Comparison of ENCODE assay signal across 9 mouse cellular contexts in the genomic region with DNA sequence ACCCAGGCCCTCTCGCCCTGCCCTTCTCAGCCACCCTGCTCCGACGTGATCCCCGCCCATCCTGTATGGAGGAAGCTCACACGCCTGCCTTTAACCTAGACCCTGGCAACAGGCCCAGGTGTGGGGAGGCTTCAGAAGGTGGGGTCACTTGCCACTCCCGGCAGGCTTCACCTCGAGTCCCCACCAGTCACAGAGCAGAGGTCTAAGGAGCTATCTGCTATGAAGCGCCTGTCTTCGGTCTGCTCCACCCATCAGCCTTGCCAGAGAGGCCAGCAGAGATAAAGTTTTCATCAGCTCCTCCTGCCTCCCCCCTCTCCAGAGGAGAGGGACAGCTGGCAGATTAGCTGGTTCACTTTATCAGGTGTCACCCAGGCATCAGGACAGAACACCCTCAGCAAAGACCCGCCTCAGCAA. TPM values are rescaled to one million over a fixed set of nuclear protein-coding genes. Genes with fewer than 3 reads are reported as not detected.
DNase-seq lines count a peak whose midpoint lies in the region; ATAC-seq lines count a peak whose summit lies in the region.
"Had no signal": no experiment of that assay in that cellular context is flagged by ENCODE, and none has a peak within 500 bp of the region (broad histone marks: within the 10 kb centered on the region; RNA-seq: fewer than 3 reads in every experiment).

No protein-coding gene starts in this region.

- no peak overlapping the region for H3K4me3 ChIP-seq in forebrain, embryonic 12.5 days (replicated peaks)
- H3K4me3 ChIP-seq in forebrain, embryonic 13.5 days: no peak overlapping the region
- H3K4me3 ChIP-seq in heart, embryonic 15.5 days: peak overlapping the region; percentile 12

- H3K4me1 ChIP-seq in forebrain, embryonic 12.5 days: peaks cover 17% of the 10 kb centered on the region
- peaks cover 9% of the 10 kb centered on the region for H3K4me1 ChIP-seq in forebrain, embryonic 13.5 days
- peaks cover 70% of the 10 kb centered on the region for H3K4me1 ChIP-seq in heart, embryonic 15.5 days (replicated peaks)

- 73% methylated on average over 10 of the region's 10 CpGs for WGBS in forebrain, embryonic 12.5 days
- 73% methylated on average over 10 of the region's 10 CpGs for WGBS in forebrain, embryonic 13.5 days
- WGBS in heart, embryonic 15.5 days: 13% methylated on average over 10 of the region's 10 CpGs

- no peaks in the 10 kb centered on the region for H3K27me3 ChIP-seq in forebrain, embryonic 12.5 days
- H3K27me3 ChIP-seq in forebrain, embryonic 13.5 days: no peaks in the 10 kb centered on the region
- no peaks in the 10 kb centered on the region for H3K27me3 ChIP-seq in heart, embryonic 15.5 days

- ATAC-seq in forebrain, embryonic 12.5 days (ENCODE audit: low FRiP score): no peak
- no peak for ATAC-seq in forebrain, embryonic 13.5 days
- peak; percentile 67 for ATAC-seq in heart, embryonic 15.5 days (replicated peaks; ENCODE audit: insufficient number of reproducible peaks, insufficient read depth, low FRiP score, low read depth)
- peak; percentile 70 for ATAC-seq in megakaryocyte progenitor cell, adult 5-6 weeks (replicated peaks; ENCODE audit: poor library complexity)

- DNase-seq in c-Kit-negative CD71-positive TER-119-positive erythroid progenitor cells, embryonic 14.5 days (ENCODE audit: low read depth, low spot score): peak; percentile 83
- no peak for DNase-seq in Muller cell, postnatal 12 days (ENCODE audit: inconsistent ontology term)
- DNase-seq in kidney, adult 8-10 months: no peak
- no peak for DNase-seq in cerebellum, postnatal 36 days
- DNase-seq: adrenal gland, adult 2 months had no signal

- H3K27ac ChIP-seq in forebrain, embryonic 12.5 days: 0 out of 2 replicates have a peak overlapping the region, but pooled peaks have one; percentile 8
- H3K27ac ChIP-seq in forebrain, embryonic 13.5 days: no peak overlapping the region
- peak overlapping the region; percentile 82 for H3K27ac ChIP-seq in heart, embryonic 15.5 days

- no peak overlapping the region for H3K9ac ChIP-seq in forebrain, embryonic 12.5 days
- no peak overlapping the region for H3K9ac ChIP-seq in forebrain, embryonic 13.5 days
- 0 out of 2 replicates have a peak overlapping the region, but pooled peaks have one; percentile 28 for H3K9ac ChIP-seq in heart, embryonic 15.5 days

- no peaks in the 10 kb centered on the region; the same call in 1 of the 2 replicates for H3K36me3 ChIP-seq in forebrain, embryonic 12.5 days (replicated peaks)
- H3K36me3 ChIP-seq in forebrain, embryonic 13.5 days (ENCODE audit: poor library complexity, severe bottlenecking): no peaks in the 10 kb centered on the region
- peaks cover 14% of the 10 kb centered on the region for H3K36me3 ChIP-seq in heart, embryonic 15.5 days

- H3K4me2 ChIP-seq in forebrain, embryonic 12.5 days: no peak overlapping the region
- H3K4me2 ChIP-seq in forebrain, embryonic 13.5 days: no peak overlapping the region
- H3K4me2 ChIP-seq in heart, embryonic 15.5 days: peak overlapping the region; percentile 54

- no peaks in the 10 kb centered on the region for H3K9me3 ChIP-seq in forebrain, embryonic 12.5 days
- H3K9me3 ChIP-seq in forebrain, embryonic 13.5 days (replicated peaks): no peaks in the 10 kb centered on the region
- H3K9me3 ChIP-seq in heart, embryonic 15.5 days (replicated peaks): no peaks in the 10 kb centered on the region

RNA-seq across cellular contexts. Expression of a gene that starts 4.2 kb away (rescaled TPM):
- polyA plus RNA-seq in forebrain, embryonic 12.5 days (2016; fragmentation: Nextera tagmentation; extraction: Ambion mirVana): 10.5 and 10.7 TPM in 2 replicates
- polyA plus RNA-seq in forebrain, embryonic 13.5 days (2015; fragmentation: Nextera tagmentation; extraction: Ambion mirVana): 8.9 and 12.3 TPM in 2 replicates
- polyA plus RNA-seq in heart, embryonic 15.5 days (2015; fragmentation: Nextera tagmentation; extraction: Ambion mirVana): 19.7 and 22.5 TPM in 2 replicates
- total RNA-seq in megakaryocyte progenitor cell, adult 5-6 weeks (2015): 6.9 and 7.6 TPM in 2 replicates
- total RNA-seq in megakaryocyte progenitor cell, adult 5-6 weeks (2017): 5.2 and 7.8 TPM in 2 replicates

RNA-seq across cellular contexts. Expression of a gene that starts 5.3 kb away (rescaled TPM):
- polyA plus RNA-seq in forebrain, embryonic 12.5 days (2016; fragmentation: Nextera tagmentation; extraction: Ambion mirVana): 4.8 and 5.8 TPM in 2 replicates
- 3.6 and 3.8 TPM in 2 replicates for polyA plus RNA-seq in forebrain, embryonic 13.5 days (2015; fragmentation: Nextera tagmentation; extraction: Ambion mirVana)
- 59.0 and 62.3 TPM in 2 replicates for polyA plus RNA-seq in heart, embryonic 15.5 days (2015; fragmentation: Nextera tagmentation; extraction: Ambion mirVana)
- total RNA-seq in megakaryocyte progenitor cell, adult 5-6 weeks (2015): 21.0 and 23.1 TPM in 2 replicates
- 14.7 and 20.1 TPM in 2 replicates for total RNA-seq in megakaryocyte progenitor cell, adult 5-6 weeks (2017)

RNA-seq across cellular contexts. Expression of a gene that starts 47.1 kb away (rescaled TPM):
- polyA plus RNA-seq in forebrain, embryonic 12.5 days (2016; fragmentation: Nextera tagmentation; extraction: Ambion mirVana): 64.9 and 71.6 TPM in 2 replicates
- polyA plus RNA-seq in forebrain, embryonic 13.5 days (2015; fragmentation: Nextera tagmentation; extraction: Ambion mirVana): 66.5 and 68.5 TPM in 2 replicates
- 47.2 and 53.1 TPM in 2 replicates for polyA plus RNA-seq in heart, embryonic 15.5 days (2015; fragmentation: Nextera tagmentation; extraction: Ambion mirVana)
- total RNA-seq in megakaryocyte progenitor cell, adult 5-6 weeks (2015): 118 and 133 TPM in 2 replicates
- 114 and 143 TPM in 2 replicates for total RNA-seq in megakaryocyte progenitor cell, adult 5-6 weeks (2017)

RNA-seq across cellular contexts. Expression of a gene that starts 56.5 kb away (rescaled TPM):
- 8.3 and 9.7 TPM in 2 replicates for polyA plus RNA-seq in forebrain, embryonic 12.5 days (2016; fragmentation: Nextera tagmentation; extraction: Ambion mirVana)
- polyA plus RNA-seq in forebrain, embryonic 13.5 days (2015; fragmentation: Nextera tagmentation; extraction: Ambion mirVana): 5.8 and 6.3 TPM in 2 replicates
- polyA plus RNA-seq in heart, embryonic 15.5 days (2015; fragmentation: Nextera tagmentation; extraction: Ambion mirVana): 5.4 and 6.7 TPM in 2 replicates
- 6.6 and 9.0 TPM in 2 replicates for total RNA-seq in megakaryocyte progenitor cell, adult 5-6 weeks (2015)
- total RNA-seq in megakaryocyte progenitor cell, adult 5-6 weeks (2017): 4.3 and 4.5 TPM in 2 replicates

RNA-seq across cellular contexts. Expression of a gene that starts 56.6 kb away (rescaled TPM):
- polyA plus RNA-seq in forebrain, embryonic 12.5 days (2016; fragmentation: Nextera tagmentation; extraction: Ambion mirVana): 2.9 and 3.5 TPM in 2 replicates
- 2.3 and 2.9 TPM in 2 replicates for polyA plus RNA-seq in forebrain, embryonic 13.5 days (2015; fragmentation: Nextera tagmentation; extraction: Ambion mirVana)
- polyA plus RNA-seq in heart, embryonic 15.5 days (2015; fragmentation: Nextera tagmentation; extraction: Ambion mirVana): 2.4 and 2.5 TPM in 2 replicates
- total RNA-seq in megakaryocyte progenitor cell, adult 5-6 weeks (2015): 4.6 and 7.0 TPM in 2 replicates
- 3.3 and 4.1 TPM in 2 replicates for total RNA-seq in megakaryocyte progenitor cell, adult 5-6 weeks (2017)

Comparison
In these comparisons a context has a peak if more than half of its experiments do, and no peak if none do; other contexts are left out.
1. ATAC-seq: peak in heart, embryonic 15.5 days (single experiment) and megakaryocyte progenitor cell, adult 5-6 weeks (single experiment); none in forebrain, embryonic 12.5 days (single experiment) and forebrain, embryonic 13.5 days (single experiment).